Mouse (Mus musculus): ENCODE data around the gene Ceacam2.
"Not testable (repeated sequence)": the region's sequence is repeated elsewhere in the genome, so short reads cannot be mapped to it uniquely, and the experiment has no call there.

Ceacam2 gene

DNA sequence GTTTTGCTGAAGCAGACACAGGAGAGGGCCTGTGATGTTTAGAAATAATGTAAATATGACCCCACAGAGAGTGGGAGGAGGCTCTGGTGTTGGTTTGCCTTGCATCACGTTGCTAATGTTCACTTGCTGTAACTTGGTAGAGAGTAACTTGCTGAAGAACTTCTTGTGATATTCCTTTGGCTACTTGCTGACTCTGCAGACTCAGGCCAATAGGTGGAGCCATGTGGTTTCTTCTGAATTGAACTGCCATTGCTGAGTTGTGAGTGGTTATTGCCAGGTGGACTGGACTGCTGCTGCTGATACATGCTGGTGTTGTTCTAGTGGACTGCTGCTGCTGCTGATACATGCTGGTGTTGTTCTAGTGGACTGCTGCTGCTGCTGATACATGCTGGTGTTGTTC lies 53.5 kb downstream of the Ceacam2 start:
- in situ Hi-C loops (cut with MboI; ENCODE audit: unreplicated experiment in 2 of 2), result loop anchor here (5.0 to 25.0 kb wide), 4 partner anchors 51 to 1476 kb away; partner anchors contain the start of genes Ccdc97 (in 1 of the 2) and Ceacam2 (in 1 of the 2)

DNA sequence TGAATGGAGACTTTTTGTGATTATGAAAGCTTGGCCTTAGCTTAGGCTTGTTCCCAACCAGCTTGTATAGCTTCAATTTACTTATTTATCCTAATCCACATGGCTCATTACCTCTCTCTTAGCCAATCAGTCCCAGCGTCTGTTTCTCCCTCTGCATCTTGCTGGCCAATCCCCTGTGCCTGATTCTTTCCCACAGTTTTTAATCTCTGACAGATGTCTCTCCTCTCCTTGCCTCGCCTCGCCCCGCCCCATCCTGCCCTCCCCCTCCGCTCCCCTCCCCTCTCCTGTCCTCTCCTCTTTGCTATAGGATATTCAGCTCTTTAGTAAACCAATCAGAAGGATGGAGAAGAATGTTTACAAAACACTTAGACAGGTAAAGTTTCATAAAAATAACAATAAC lies 54.6 kb downstream of the Ceacam2 start:
- in situ Hi-C loops (cut with MboI; ENCODE audit: unreplicated experiment in 2 of 2), result loop anchor here (5.0 to 25.0 kb wide), 4 partner anchors 52 to 1477 kb away; partner anchors contain the start of genes Ccdc97 (in 1 of the 2) and Ceacam2 (in 1 of the 2)

DNA sequence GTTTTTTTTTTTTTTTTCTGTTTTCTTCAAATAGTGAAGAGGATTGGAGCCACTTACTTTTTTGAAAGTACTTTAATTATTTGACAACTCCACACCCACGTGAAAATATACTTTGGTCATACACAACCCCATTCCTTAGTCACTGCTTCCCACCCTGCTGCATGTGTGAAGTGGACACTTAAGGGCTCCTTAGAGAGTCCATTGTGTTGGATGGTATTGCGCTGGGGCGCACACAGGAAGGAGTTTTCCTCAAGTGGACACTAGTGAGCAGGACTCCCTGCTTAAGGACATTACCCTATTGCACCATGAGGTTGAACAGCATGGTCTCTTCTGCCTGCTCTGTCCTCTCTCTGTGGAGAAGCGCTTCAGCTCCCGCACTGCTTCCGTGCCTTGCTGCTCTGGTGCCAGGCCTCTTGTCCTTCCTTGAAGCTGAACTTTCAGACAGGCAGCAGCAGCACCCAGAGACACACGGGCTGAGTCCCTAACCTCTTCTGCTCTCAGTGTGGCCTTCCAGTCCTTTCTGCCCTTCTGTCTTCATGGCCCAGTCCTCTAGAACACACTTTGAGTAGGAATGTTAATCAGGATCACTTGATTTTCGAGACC lies 56.4 kb downstream of the Ceacam2 start:
- in situ Hi-C loops (cut with MboI; ENCODE audit: unreplicated experiment in 2 of 2), result loop anchor here (5.0 to 25.0 kb wide), 6 partner anchors 54 to 1479 kb away; partner anchors contain the start of genes Ccdc97 (in 1 of the 2) and Ceacam2 (in 1 of the 2)

DNA sequence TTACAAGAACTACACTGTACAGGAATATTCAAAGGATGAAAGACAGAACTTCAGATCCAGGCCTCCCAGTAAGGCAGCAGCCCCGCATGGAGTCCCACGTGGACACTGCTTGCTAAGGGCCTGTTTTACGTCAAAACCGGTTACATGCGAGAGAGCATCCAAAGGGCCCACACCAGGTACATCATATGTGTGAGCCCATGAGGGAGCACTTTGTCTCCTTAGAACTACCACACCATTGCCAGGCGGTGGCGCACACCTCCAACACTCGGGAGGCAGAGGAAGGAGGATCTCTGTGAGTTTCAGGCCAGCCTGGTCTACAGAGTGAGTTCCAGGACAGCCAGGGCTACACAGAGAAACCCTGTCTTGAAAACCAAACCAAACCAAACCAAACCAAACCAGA lies 58.9 kb downstream of the Ceacam2 start:
- in situ Hi-C loops (cut with MboI; ENCODE audit: unreplicated experiment in 2 of 2), result loop anchor here (5.0 to 25.0 kb wide), 6 partner anchors 57 to 1482 kb away; partner anchors contain the start of genes Ccdc97 (in 1 of the 2) and Ceacam2 (in 1 of the 2)

DNA sequence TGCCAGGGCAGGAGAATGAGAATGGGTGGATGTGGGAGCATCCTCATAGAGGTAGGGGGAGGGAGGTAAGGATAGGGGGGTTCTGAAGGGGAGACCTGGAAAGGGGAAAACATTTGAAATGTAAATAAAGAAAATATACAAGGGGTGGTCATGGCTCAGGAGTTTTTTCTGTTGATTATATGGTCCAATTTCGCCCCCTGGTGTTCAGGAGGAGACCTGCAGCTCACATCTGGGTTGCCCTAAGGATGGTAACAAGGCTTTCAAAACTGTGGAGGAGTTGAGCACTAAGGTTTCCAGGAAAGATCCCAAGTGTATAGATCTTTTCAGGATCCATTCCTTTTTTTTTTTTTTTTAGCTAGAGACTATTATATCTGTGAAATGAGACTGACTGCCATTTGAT lies 60.2 kb downstream of the Ceacam2 start:
- in situ Hi-C loops (cut with MboI; ENCODE audit: unreplicated experiment in 2 of 2), result loop anchor here (5.0 to 25.0 kb wide), 3 partner anchors 52 to 1483 kb away; partner anchors contain the start of gene Ccdc97 (in 1 of the 2)

DNA sequence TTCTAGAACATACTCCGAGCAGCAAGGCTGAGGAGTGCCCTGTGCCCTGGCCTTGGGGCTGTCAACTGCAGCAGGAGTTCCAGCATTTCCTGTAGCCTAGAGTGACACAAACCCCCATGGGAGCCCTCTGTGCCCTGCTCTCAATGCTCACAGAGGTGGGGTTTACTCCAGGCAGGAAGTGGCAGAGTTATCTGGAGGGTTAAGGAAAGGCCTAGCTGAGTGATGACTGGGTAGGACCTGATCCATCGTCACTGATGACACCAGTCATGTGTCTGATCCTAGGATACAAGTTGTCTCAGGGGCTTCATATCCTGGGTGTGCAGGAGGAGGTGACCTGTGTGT lies 61.9 kb downstream of the Ceacam2 start:
- in situ Hi-C loops (cut with MboI; ENCODE audit: unreplicated experiment in 2 of 2), result loop anchor here (5.0 to 25.0 kb wide), 3 partner anchors 50 to 1485 kb away; partner anchors contain the start of gene Ccdc97 (in 1 of the 2)

DNA sequence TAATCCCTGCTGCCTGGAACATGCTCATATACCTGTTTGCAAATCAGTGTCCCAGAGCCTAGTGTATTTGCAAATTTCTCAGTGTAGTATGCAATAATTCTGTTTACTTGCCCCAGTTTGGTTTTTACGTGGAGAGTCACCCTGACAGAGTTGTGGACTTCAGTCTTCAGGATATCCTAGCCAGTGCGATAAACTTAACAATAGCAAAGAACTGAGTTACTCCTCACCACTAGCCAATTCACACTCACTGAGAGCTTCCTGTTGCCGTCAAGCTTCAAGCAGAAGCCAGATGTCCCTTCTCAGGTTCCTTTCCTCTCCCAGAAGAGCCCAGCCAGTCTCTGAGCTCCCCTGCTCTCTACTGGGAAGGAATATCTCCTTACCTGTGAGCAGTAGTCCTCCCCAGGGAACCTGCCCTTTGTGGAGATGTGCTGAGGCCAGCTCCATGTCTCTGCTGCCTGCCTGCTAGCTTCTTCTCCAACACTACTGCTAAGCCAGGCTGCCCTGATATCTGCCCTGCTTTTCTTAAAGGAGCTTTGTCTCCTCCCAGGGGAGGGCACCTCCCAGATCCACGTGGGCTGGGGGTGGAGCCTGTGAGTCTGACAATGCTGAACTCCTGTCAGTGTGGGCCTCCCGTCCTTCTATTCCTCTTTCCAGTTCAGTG lies 62.4 kb downstream of the Ceacam2 start, which contains the start of gene Ceacam1:
Gene Ceacam1 (minus strand): TSS at position 513 of the 661 bp plus-strand sequence.
- in situ Hi-C loops (cut with MboI; ENCODE audit: unreplicated experiment in 2 of 2), result loop anchor here (5.0 to 25.0 kb wide), 3 partner anchors 50 to 1485 kb away; partner anchors contain the start of gene Ccdc97 (in 1 of the 2)

DNA sequence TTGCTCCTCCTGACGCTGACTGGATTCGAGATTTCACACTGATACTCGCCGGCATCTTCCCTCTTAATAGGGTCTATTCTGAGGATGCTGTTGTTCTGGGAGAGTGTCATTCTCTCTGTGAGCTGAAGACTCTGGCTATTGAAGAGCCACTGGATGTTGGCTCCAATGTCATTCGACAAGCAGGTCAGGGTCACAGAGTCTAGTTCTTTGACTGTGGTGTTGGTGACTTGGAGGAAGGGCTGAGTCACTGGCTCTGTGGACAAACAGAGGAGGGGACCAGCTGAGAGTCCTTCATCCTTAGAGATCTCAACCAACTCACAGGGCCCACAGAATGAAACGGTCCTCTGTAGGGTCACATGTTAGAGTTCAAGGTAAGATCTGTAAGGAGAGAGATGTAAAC lies 67.8 kb downstream of the Ceacam2 start:
- in situ Hi-C loops (cut with MboI; ENCODE audit: unreplicated experiment in 2 of 2), result not testable (repeated sequence)
